Mouse (Mus musculus): ENCODE measurements around the gene Tbc1d1.
A peak's percentile ranks its signal among the peaks of the same experiment; 100 is the strongest.

The Tbc1d1 gene

GRCm38 (mm10) chr5:64277646-64278191 lies 121.6 kb downstream of the Tbc1d1 start:
- DNase-seq (ENCODE audit: low read depth, low spot score), result no peak

GRCm38 (mm10) chr5:64279668-64280067 lies 123.6 kb downstream of the Tbc1d1 start:
- no peak for DNase-seq (ENCODE audit: low read depth, low spot score)

GRCm38 (mm10) chr5:64280191-64280590 lies 124.1 kb downstream of the Tbc1d1 start:
- DNase-seq (ENCODE audit: low read depth, low spot score), result no peak

GRCm38 (mm10) chr5:64280613-64281012 lies 124.5 kb downstream of the Tbc1d1 start:
- no peak for DNase-seq (ENCODE audit: low read depth, low spot score)

GRCm38 (mm10) chr5:64281674-64282073 lies 125.6 kb downstream of the Tbc1d1 start:
- no peak for DNase-seq (ENCODE audit: low read depth, low spot score)

GRCm38 (mm10) chr5:64282594-64282993 lies 126.5 kb downstream of the Tbc1d1 start:
- DNase-seq (ENCODE audit: low read depth, low spot score), result no peak

- no peak for DNase-seq (ENCODE audit: low read depth, low spot score)
Observed at GRCm38 (mm10) chr5:64285289-64285688, 129.2 kb downstream of the Tbc1d1 start.

- no peak for DNase-seq (ENCODE audit: low read depth, low spot score)
Observed at GRCm38 (mm10) chr5:64285851-64286250, 129.7 kb downstream of the Tbc1d1 start.

- no peak for DNase-seq (ENCODE audit: low read depth, low spot score)
Observed at GRCm38 (mm10) chr5:64287287-64287686, 131.2 kb downstream of the Tbc1d1 start.

- DNase-seq (ENCODE audit: low read depth, low spot score), result no peak
Observed at GRCm38 (mm10) chr5:64288031-64288928, 132.2 kb downstream of the Tbc1d1 start.

GRCm38 (mm10) chr5:64289202-64290060 lies 133.3 kb downstream of the Tbc1d1 start:
- peak; percentile 36 for DNase-seq (ENCODE audit: low read depth, low spot score)

GRCm38 (mm10) chr5:64290061-64290345 lies 133.9 kb downstream of the Tbc1d1 start:
- no peak for DNase-seq (ENCODE audit: low read depth, low spot score)

GRCm38 (mm10) chr5:64291657-64292056 lies 135.6 kb downstream of the Tbc1d1 start:
- DNase-seq (ENCODE audit: low read depth, low spot score), result no peak

- no peak for DNase-seq (ENCODE audit: low read depth, low spot score)
Observed at GRCm38 (mm10) chr5:64295621-64296020, 139.5 kb downstream of the Tbc1d1 start.

- DNase-seq (ENCODE audit: low read depth, low spot score), result no peak
Observed at GRCm38 (mm10) chr5:64296328-64296727, 140.2 kb downstream of the Tbc1d1 start.

- DNase-seq (ENCODE audit: low read depth, low spot score), result no peak
Observed at GRCm38 (mm10) chr5:64297100-64297499, 141.0 kb downstream of the Tbc1d1 start.

- DNase-seq (ENCODE audit: low read depth, low spot score), result no peak
Observed at GRCm38 (mm10) chr5:64298331-64299036, 142.4 kb downstream of the Tbc1d1 start.

GRCm38 (mm10) chr5:64299508-64300324 lies 143.6 kb downstream of the Tbc1d1 start:
- no peak for DNase-seq (ENCODE audit: low read depth, low spot score)

- DNase-seq (ENCODE audit: low read depth, low spot score), result no peak
Observed at GRCm38 (mm10) chr5:64301246-64301645, 145.1 kb downstream of the Tbc1d1 start.

- DNase-seq (ENCODE audit: low read depth, low spot score), result no peak
Observed at GRCm38 (mm10) chr5:64307289-64307688, 151.2 kb downstream of the Tbc1d1 start.

GRCm38 (mm10) chr5:64312295-64312694 lies 156.2 kb downstream of the Tbc1d1 start:
- DNase-seq (ENCODE audit: low read depth, low spot score), result no peak

All from retina, postnatal 7 days (tissue).